Mouse (Mus musculus) forebrain, postnatal 0 days (tissue): ENCODE results near the gene Pan3. TPM values are rescaled to one million over a fixed set of nuclear protein-coding genes. Genes with fewer than 3 reads are reported as not detected.

Experiments
- ATAC-seq: fragments of 200-750 bp; cut with Nextera tagmentation; 2 replicates; pipeline ENCODE4 v1.8.0; 2017; ENCODE audit warnings: mild to moderate bottlenecking, moderate library complexity
- DNase-seq: peaks from one replicate; pipeline ENCODE4 v3.0.0-alpha.2; 2015
- H3K27ac ChIP-seq: fragments of 300-500 bp; sonication (generic); 2 replicates; pipeline ENCODE4 v1.5.1; 2014; ENCODE audit warnings: low read depth, mild to moderate bottlenecking, antibody characterized with exemption, low read length, moderate library complexity, mixed read lengths
- H3K27me3 ChIP-seq: fragments of 300-500 bp; sonication (generic); 2 replicates; pipeline ENCODE4 v1.6.1; 2014; ENCODE audit warnings: mild to moderate bottlenecking, low read length, mixed read lengths; ENCODE audit not compliant: insufficient read depth
- H3K36me3 ChIP-seq: fragments of 300-500 bp; sonication (generic); 2 replicates; pipeline ENCODE4 v1.6.1; 2014; ENCODE audit warnings: mild to moderate bottlenecking, moderate library complexity; ENCODE audit not compliant: insufficient read depth
- H3K4me1 ChIP-seq: fragments of 300-500 bp; sonication (generic); 2 replicates; pipeline ENCODE4 v1.6.1; 2014; ENCODE audit warnings: antibody characterized with exemption; ENCODE audit not compliant: insufficient read depth
- H3K4me2 ChIP-seq: fragments of 300-500 bp; sonication (generic); 2 replicates; pipeline ENCODE4 v1.6.1; 2014; ENCODE audit warnings: low read depth, mild to moderate bottlenecking, moderate library complexity
- H3K4me3 ChIP-seq: fragments of 300-500 bp; sonication (generic); 2 replicates; pipeline ENCODE4 v1.5.1; 2014; ENCODE audit warnings: low read depth, low read length, mixed read lengths
- H3K9ac ChIP-seq: fragments of 300-500 bp; sonication (generic); 2 replicates; pipeline ENCODE4 v1.6.1; 2014; ENCODE audit warnings: mild to moderate bottlenecking
- H3K9me3 ChIP-seq: fragments of 300-500 bp; sonication (generic); 2 replicates; pipeline ENCODE4 v1.6.1; 2016; ENCODE audit warnings: low read length
- CTCF ChIP-seq: sonication (generic); IDR thresholded peaks from 2 replicates; pipeline ENCODE4 v1.5.1; 2016; ENCODE audit warnings: antibody characterized with exemption, control low read depth, low read depth
- WGBS: fragments of 180-500 bp; shearing (Covaris S2); extraction: QIAGEN DNeasy Blood & Tissue Kit; methylation state at CpG from one replicate; pipeline ENCODE4 v1.1.7; 2014; 5-methylcytosine and 5-hydroxymethylcytosine counted together
- polyA plus RNA-seq: library from polyadenylated mRNA; unstranded; fragments of >200 nt; fragmentation: Nextera tagmentation; extraction: Ambion mirVana; gene quantifications from 2 replicates; pipeline ENCODE4 v1.2.1, GENCODE M21; 2015
- total RNA-seq: library from RNA; depleted of rRNA; stranded (reverse); fragments of >200 nt; gene quantifications from 2 replicates; pipeline ENCODE4 v1.2.3, GENCODE M21; 2014; rRNA removed

The Pan3 gene
- total and polyA plus RNA-seq, 2 experiments from 2014 or later, result 52.6 to 68.0 TPM

DNA sequence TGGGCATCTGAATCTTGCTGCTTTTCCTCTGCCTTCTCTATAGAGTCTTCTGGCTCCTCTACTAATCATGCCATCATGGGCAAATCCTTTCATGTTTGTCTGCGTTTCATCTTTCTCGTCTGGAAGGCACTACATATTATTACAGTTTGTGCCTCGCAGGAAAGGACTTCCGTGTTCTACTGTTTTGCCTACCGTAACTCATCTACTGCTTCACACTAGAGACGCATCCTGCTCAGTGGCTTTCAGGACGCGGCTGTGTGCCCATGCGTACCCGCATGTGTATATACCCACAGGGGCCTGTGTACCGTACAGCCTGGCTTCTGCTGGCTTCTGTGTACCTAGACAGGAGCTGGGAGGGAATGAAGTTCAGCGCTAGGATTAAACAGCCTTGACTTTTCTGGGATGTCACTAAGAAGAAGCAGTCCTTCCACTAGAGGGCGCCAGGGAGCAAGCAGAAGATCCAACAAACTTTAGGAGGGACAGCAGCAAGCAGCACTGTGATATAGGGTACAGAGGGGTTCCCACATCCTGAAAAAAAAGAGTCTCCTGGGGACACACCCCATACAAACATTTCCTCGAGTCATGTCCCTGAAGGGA lies 153.8 kb downstream of the Pan3 start:
- Histone ChIP-seq H3K4me3 (no peak overlapping the region), H3K9me3 (no peaks in the 10 kb centered on the region), H3K36me3 (no peaks in the 10 kb centered on the region), H3K27ac (no peak overlapping the region), H3K4me1 (no peaks in the 10 kb centered on the region), H3K4me2 (no peak overlapping the region), H3K27me3 (no peaks in the 10 kb centered on the region), H3K9ac (no peak overlapping the region)
- peak; percentile 79 for DNase-seq
- TF ChIP-seq CTCF, result peak; percentile 91
- ATAC-seq, result no peak
- 51% methylated on average over 14 of the region's 14 CpGs for WGBS

DNA sequence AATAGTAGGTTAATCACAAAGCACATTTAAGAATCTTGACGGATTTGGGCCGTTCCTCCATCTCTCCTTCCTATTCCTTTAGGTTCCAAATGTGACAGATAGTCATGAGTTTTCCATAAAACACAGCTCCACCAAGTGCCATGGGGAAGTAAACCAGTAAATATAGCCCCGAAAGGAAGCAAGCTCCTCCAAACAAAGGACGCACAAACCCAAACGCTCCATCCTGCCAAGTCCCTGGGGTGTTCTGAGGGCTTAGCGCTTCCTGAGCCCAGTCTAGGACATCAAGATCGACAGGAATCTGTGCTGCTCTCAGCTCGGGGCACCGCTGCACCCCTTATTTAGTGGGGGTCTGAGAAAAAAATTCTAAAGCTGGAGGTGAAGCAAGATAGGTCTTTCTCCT lies 154.7 kb downstream of the Pan3 start:
- no peak overlapping the region for H3K9ac ChIP-seq
- 75% methylated on average over 9 of the region's 9 CpGs for WGBS
- DNase-seq (no peak), ATAC-seq (no peak)
- H3K27me3 ChIP-seq, result no peaks in the 10 kb centered on the region
- no peak overlapping the region for H3K27ac ChIP-seq
- H3K4me3 ChIP-seq, result no peak overlapping the region
- no peak overlapping the region for H3K4me2 ChIP-seq
- no peak for TF ChIP-seq CTCF
- no peaks in the 10 kb centered on the region for H3K36me3 ChIP-seq
- no peaks in the 10 kb centered on the region for H3K4me1 ChIP-seq
- no peaks in the 10 kb centered on the region for H3K9me3 ChIP-seq

DNA sequence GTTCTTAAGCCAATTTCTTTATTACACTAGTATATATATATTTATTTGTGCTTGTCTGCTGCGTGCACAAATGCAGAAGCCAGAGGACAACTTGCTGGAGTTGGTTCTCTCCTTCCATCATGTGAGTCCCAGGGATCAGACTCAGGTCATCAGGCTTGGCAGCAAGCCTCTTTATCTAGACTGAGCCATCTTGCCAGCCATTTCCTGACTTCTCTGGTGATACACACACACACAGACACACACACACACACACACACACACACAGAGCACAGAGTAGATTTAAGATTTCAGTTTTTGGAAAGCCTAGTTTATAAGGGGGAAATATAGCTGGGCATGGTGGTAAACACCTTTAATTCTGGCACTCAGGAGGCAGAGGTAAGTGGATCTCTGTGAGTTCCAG lies 155.1 kb downstream of the Pan3 start:
- no peaks in the 10 kb centered on the region for H3K36me3 ChIP-seq
- no peaks in the 10 kb centered on the region for H3K9me3 ChIP-seq
- DNase-seq, result no peak
- WGBS, result 79% methylated on average over 1 of the region's 1 CpGs
- H3K4me2 ChIP-seq, result no peak overlapping the region
- ATAC-seq, result no peak
- no peaks in the 10 kb centered on the region for H3K4me1 ChIP-seq
- no peak for TF ChIP-seq CTCF
- H3K4me3 ChIP-seq, result no peak overlapping the region
- no peak overlapping the region for H3K9ac ChIP-seq
- no peaks in the 10 kb centered on the region for H3K27me3 ChIP-seq
- H3K27ac ChIP-seq, result no peak overlapping the region

DNA sequence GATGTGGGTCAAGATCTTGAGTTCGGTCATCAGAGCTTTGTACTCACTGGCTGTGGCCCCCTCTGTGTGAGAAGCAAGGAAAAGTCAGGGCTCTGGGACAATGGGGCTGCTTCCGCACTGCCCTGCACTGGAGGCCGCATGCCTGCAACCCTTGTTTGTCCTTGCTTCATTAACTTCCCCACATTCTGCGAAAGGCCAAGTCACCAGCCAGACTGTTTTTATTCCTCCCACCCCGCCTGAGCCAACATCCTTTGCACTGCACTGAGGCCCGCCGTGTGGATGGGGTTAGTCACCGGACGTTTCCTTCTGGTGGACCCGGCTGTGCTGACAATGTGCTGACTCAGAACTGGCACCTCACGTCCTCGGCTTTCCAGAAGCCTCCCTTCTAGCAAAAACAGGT lies 159.9 kb downstream of the Pan3 start:
- WGBS, result 64% methylated on average over 12 of the region's 12 CpGs

DNA sequence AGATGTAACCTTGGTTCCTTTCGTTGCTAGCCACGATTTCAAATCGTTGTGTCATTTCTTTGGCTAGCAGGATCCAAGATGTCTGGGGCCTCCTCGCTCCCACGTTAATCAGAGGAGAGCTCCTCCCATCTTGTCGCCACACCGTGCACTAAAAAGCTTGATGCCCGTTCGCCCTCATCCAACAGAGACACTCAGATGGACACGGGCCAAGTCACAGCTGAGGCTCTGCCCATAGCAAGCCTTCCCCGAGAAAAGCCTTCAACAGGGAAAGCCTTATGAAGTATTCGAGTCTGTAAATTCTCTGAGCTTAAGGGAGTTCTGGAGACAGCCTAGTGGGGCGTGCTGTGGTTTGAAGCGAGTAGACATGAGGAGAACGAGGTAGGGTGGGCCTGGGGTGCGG lies 167.9 kb downstream of the Pan3 start:
- H3K27ac ChIP-seq, result no peak overlapping the region
- H3K36me3 ChIP-seq, result no peaks in the 10 kb centered on the region
- DNase-seq, result peak; percentile 16
- no peak overlapping the region for H3K4me3 ChIP-seq
- H3K27me3 ChIP-seq, result no peaks in the 10 kb centered on the region
- TF ChIP-seq CTCF, result no peak
- H3K4me2 ChIP-seq, result no peak overlapping the region
- no peaks in the 10 kb centered on the region for H3K9me3 ChIP-seq
- no peak overlapping the region for H3K9ac ChIP-seq
- WGBS, result 46% methylated on average over 16 of the region's 16 CpGs
- H3K4me1 ChIP-seq, result no peaks in the 10 kb centered on the region
- ATAC-seq, result no peak; the same call in 1 of the 2 replicates

More for the DNA sequence above, 159.9 kb downstream of the Pan3 start:
- ATAC-seq (no peak), DNase-seq (no peak)
- no peaks in the 10 kb centered on the region for H3K9me3 ChIP-seq
- TF ChIP-seq CTCF, result no peak
- H3K36me3 ChIP-seq, result no peaks in the 10 kb centered on the region
- H3K4me3 ChIP-seq, result no peak overlapping the region
- H3K9ac ChIP-seq, result no peak overlapping the region
- no peak overlapping the region for H3K4me2 ChIP-seq
- H3K27me3 ChIP-seq, result no peaks in the 10 kb centered on the region
- H3K27ac ChIP-seq, result no peak overlapping the region
- H3K4me1 ChIP-seq, result no peaks in the 10 kb centered on the region

Other genes with a start within 250 kb of the Pan3 start
- 1.2 and 3.2 TPM in 2 replicates for gene Gsx1, start 241.5 kb upstream of the Pan3 start, total RNA-seq
- 1.2 and 1.4 TPM in 2 replicates for gene Gsx1, start 241.5 kb upstream of the Pan3 start, polyA plus RNA-seq
- gene Pdx1, start 160.2 kb upstream of the Pan3 start, total RNA-seq, result not detected in 2 replicates
- gene Pdx1, start 160.2 kb upstream of the Pan3 start, polyA plus RNA-seq, result not detected in 2 replicates
- not detected in 2 replicates for gene Cdx2, start 122.9 kb upstream of the Pan3 start, total RNA-seq
- not detected in 2 replicates for gene Cdx2, start 122.9 kb upstream of the Pan3 start, polyA plus RNA-seq
- gene Urad, start 107.7 kb upstream of the Pan3 start, total RNA-seq, result not detected in 2 replicates
- not detected in 2 replicates for gene Urad, start 107.7 kb upstream of the Pan3 start, polyA plus RNA-seq
- 0.77 and 0.86 TPM in 2 replicates for gene Flt3, start 29.7 kb upstream of the Pan3 start, total RNA-seq
- gene Flt3, start 29.7 kb upstream of the Pan3 start, polyA plus RNA-seq, result 0.35 and 0.68 TPM in 2 replicates